Mouse (Mus musculus) liver, embryonic 14.5 days (tissue): ENCODE results near the gene Meig1.

Experiments
- CTCF ChIP-seq: IDR thresholded peaks from 2 replicates; pipeline ENCODE4 v1.5.1; 2016; ENCODE audit warnings: antibody characterized with exemption, low read depth, control low read depth
- EP300 ChIP-seq: IDR thresholded peaks from 2 replicates; pipeline ENCODE4 v1.6.1; 2016; ENCODE audit warnings: antibody characterized with exemption, low read depth

GRCm38 (mm10) chr2:3414241-3414640 lies 8.2 kb downstream of the Meig1 start:
- peak; percentile 80 for TF ChIP-seq CTCF
- TF ChIP-seq EP300 = no peak
